Mouse (Mus musculus): Measurements from ENCODE around the gene 4930486L24Rik.
A peak's percentile ranks its signal among the peaks of the same experiment; 100 is the strongest.
"Not testable (repeated sequence)": the region's sequence is repeated elsewhere in the genome, so short reads cannot be mapped to it uniquely, and the experiment has no call there.

Gene 4930486L24Rik

GRCm38 (mm10) chr13:60864281-60864680 lies at the start of gene 4930486L24Rik:
Gene 4930486L24Rik (minus strand): TSS chr13:60864475.
- DNase-seq, result no peak

- not testable (repeated sequence) for DNase-seq
Observed at GRCm38 (mm10) chr13:60904780-60905179, 40.5 kb upstream of the 4930486L24Rik start, which contains the start of gene Tpbpb. Gene Tpbpb (minus strand): TSS chr13:60904880.

GRCm38 (mm10) chr13:60897328-60897727 lies 33.1 kb upstream of the 4930486L24Rik start, which contains the start of gene Ctla2b:
Gene Ctla2b (minus strand): TSS chr13:60897447.
- DNase-seq, result peak; percentile 3

- DNase-seq, result not testable (repeated sequence)
Observed at GRCm38 (mm10) chr13:60896794-60897193, 32.5 kb upstream of the 4930486L24Rik start, which contains the start of gene Gm49392. Gene Gm49392 (minus strand): TSS chr13:60896894.

- no peak for DNase-seq
Observed at GRCm38 (mm10) chr13:60895406-60896160, 31.3 kb upstream of the 4930486L24Rik start.

- DNase-seq, result no peak
Observed at GRCm38 (mm10) chr13:60892301-60892700, 28.0 kb upstream of the 4930486L24Rik start.

GRCm38 (mm10) chr13:60848241-60849120 lies 15.8 kb downstream of the 4930486L24Rik start:
- DNase-seq, result peak; percentile 69

- DNase-seq, result no peak
Observed at GRCm38 (mm10) chr13:60843153-60843552, 21.1 kb downstream of the 4930486L24Rik start.

GRCm38 (mm10) chr13:60842703-60843102 lies 21.6 kb downstream of the 4930486L24Rik start:
- DNase-seq, result no peak

- DNase-seq, result no peak
Observed at GRCm38 (mm10) chr13:60839353-60839902, 24.8 kb downstream of the 4930486L24Rik start.

GRCm38 (mm10) chr13:60826052-60826451 lies 38.2 kb downstream of the 4930486L24Rik start:
- DNase-seq, result peak; percentile 77

GRCm38 (mm10) chr13:60820486-60821175 lies 43.6 kb downstream of the 4930486L24Rik start:
- DNase-seq, result no peak

- peak; percentile 33 for DNase-seq
Observed at GRCm38 (mm10) chr13:60819469-60819868, 44.8 kb downstream of the 4930486L24Rik start.

- DNase-seq, result no peak
Observed at GRCm38 (mm10) chr13:60813722-60814121, 50.6 kb downstream of the 4930486L24Rik start.

- no peak for DNase-seq
Observed at GRCm38 (mm10) chr13:60812768-60813167, 51.5 kb downstream of the 4930486L24Rik start.

- no peak for DNase-seq
Observed at GRCm38 (mm10) chr13:60809690-60810089, 54.6 kb downstream of the 4930486L24Rik start.

GRCm38 (mm10) chr13:60802749-60803148 lies 61.5 kb downstream of the 4930486L24Rik start, which contains the start of gene Ctsll3:
Gene Ctsll3 (minus strand): TSS chr13:60802849.
- no peak for DNase-seq
